Mouse (Mus musculus) small intestine, adult 2 months (tissue): ENCODE data around the gene Mab21l2.

Experiments
- CTCF ChIP-seq: fragments of 200-500 bp; IDR thresholded peaks from 2 replicates; pipeline ENCODE4 v1.5.1; 2012; ENCODE audit warnings: low read depth, mild to moderate bottlenecking, control low read depth, inconsistent platforms, low read length, moderate library complexity, mixed read lengths; ENCODE audit not compliant: insufficient replicate concordance, insufficient read length; ENCODE audit errors: extremely low read depth
- POLR2A ChIP-seq: fragments of 200-500 bp; IDR thresholded peaks from 2 replicates; pipeline ENCODE4 v1.6.1; 2012; ENCODE audit warnings: low read depth, mild to moderate bottlenecking, control low read depth, inconsistent platforms, low read length, moderate library complexity

GRCm38 (mm10) chr3:86536751-86537150 lies 11.7 kb downstream of the Mab21l2 start:
- TF ChIP-seq CTCF (no peak), POLR2A (no peak)
